ENCODE assay signal across 9 mouse cellular contexts in genomic region chr10:111689587-111689986, GRCm38 (mm10).
DNase-seq lines count a peak whose midpoint lies in the region; ATAC-seq lines count a peak whose summit lies in the region.
"Had no signal": no experiment of that assay in that cellular context is flagged by ENCODE, and none has a peak within 500 bp of the region (broad histone marks: within the 10 kb centered on the region; RNA-seq: fewer than 3 reads in every experiment).

No protein-coding gene starts in this region.

- H3K36me3 ChIP-seq in intestine, embryonic 16.5 days (ENCODE audit: control insufficient read depth, insufficient read depth, low read length): no peaks in the 10 kb centered on the region
- no peaks in the 10 kb centered on the region for H3K36me3 ChIP-seq in neural tube, embryonic 15.5 days

- peak overlapping the region; percentile 68 for H3K27ac ChIP-seq in intestine, embryonic 16.5 days (ENCODE audit: low read length)
- no peak overlapping the region for H3K27ac ChIP-seq in neural tube, embryonic 15.5 days (replicated peaks)
- H3K27ac ChIP-seq: layer of hippocampus, adult 2 months had no signal

- no peak overlapping the region for H3K9ac ChIP-seq in intestine, embryonic 16.5 days (ENCODE audit: low read depth, low read length)
- H3K9ac ChIP-seq in neural tube, embryonic 15.5 days (replicated peaks): no peak overlapping the region

- peak; percentile 88 for ATAC-seq in intestine, embryonic 16.5 days
- ATAC-seq in megakaryocyte, adult 5-6 weeks (ENCODE audit: poor library complexity, severe bottlenecking): no peak
- ATAC-seq in neural tube, embryonic 15.5 days (ENCODE audit: low FRiP score): no peak

- H3K9me3 ChIP-seq in intestine, embryonic 16.5 days (ENCODE audit: control insufficient read depth, low read length): no peaks in the 10 kb centered on the region
- H3K9me3 ChIP-seq in neural tube, embryonic 15.5 days (replicated peaks): no peaks in the 10 kb centered on the region

- peak; percentile 94 for DNase-seq in NIH3T3 (ENCODE audit: low read depth)
- peak; percentile 28 for DNase-seq in brain, adult 2 months (ENCODE audit: low read depth, low spot score)
- DNase-seq in lung, postnatal 25 days (ENCODE audit: low spot score): peak; percentile 76
- DNase-seq in retina, postnatal 1 day: no peak
- DNase-seq: thymus, adult 18-20 months had no signal

- H3K4me2 ChIP-seq in intestine, embryonic 16.5 days (ENCODE audit: low read depth, low read length): no peak overlapping the region
- no peak overlapping the region for H3K4me2 ChIP-seq in neural tube, embryonic 15.5 days

- H3K27me3 ChIP-seq in intestine, embryonic 16.5 days (replicated peaks; ENCODE audit: control insufficient read depth, insufficient read depth, low read length): no peaks in the 10 kb centered on the region
- no peaks in the 10 kb centered on the region for H3K27me3 ChIP-seq in neural tube, embryonic 15.5 days (replicated peaks)

- H3K4me3 ChIP-seq in intestine, embryonic 16.5 days (ENCODE audit: low read length): no peak overlapping the region
- H3K4me3 ChIP-seq in neural tube, embryonic 15.5 days (replicated peaks): no peak overlapping the region
- H3K4me3 ChIP-seq: layer of hippocampus, adult 2 months had no signal

- WGBS in intestine, embryonic 16.5 days: 38% methylated on average over 10 of the region's 10 CpGs
- 72% methylated on average over 10 of the region's 10 CpGs for WGBS in neural tube, embryonic 15.5 days

- no peaks in the 10 kb centered on the region for H3K4me1 ChIP-seq in intestine, embryonic 16.5 days (ENCODE audit: control insufficient read depth, insufficient read depth, low read length)
- H3K4me1 ChIP-seq in neural tube, embryonic 15.5 days: peaks cover 19% of the 10 kb centered on the region
